Mouse (Mus musculus): ENCODE measurements at regions not wholly inside any gene's neighbourhood (a gene's known extent, or its start where the extent isn't known, plus 50 kb on each side); places are given as distances from the start of the nearest gene placed in this dataset.

GRCm38 (mm10) chr10:95057051-95057714 is 112.5 kb upstream of the Plxnc1 start:
- H3K4me1 ChIP-seq (replicated peaks; ENCODE audit: control insufficient read depth, insufficient read depth, low read length) = 0 out of 2 replicates have a peak, but pooled peaks cover 4% of the 10 kb centered on the region
- H3K36me3 ChIP-seq (ENCODE audit: control insufficient read depth, insufficient read depth, low read length) = no peaks in the 10 kb centered on the region
- no peaks in the 10 kb centered on the region for H3K9me3 ChIP-seq (ENCODE audit: control insufficient read depth, low read length)
- WGBS = 66% methylated on average over 9 of the region's 9 CpGs
- H3K4me2 ChIP-seq (ENCODE audit: low read depth, low read length, severe bottlenecking) = no peak overlapping the region
- DNase-seq (ENCODE audit: low spot score) (no peak), ATAC-seq (replicated peaks; ENCODE audit: low FRiP score) (no peak)
- no peak overlapping the region for H3K9ac ChIP-seq (ENCODE audit: low read length)
- no peak overlapping the region for H3K4me3 ChIP-seq (ENCODE audit: low read depth, low read length)
- H3K27me3 ChIP-seq (ENCODE audit: control insufficient read depth, insufficient read depth, low read length) = no peaks in the 10 kb centered on the region
- H3K27ac ChIP-seq (ENCODE audit: low read depth, low read length) = no peak overlapping the region

- Histone ChIP-seq H3K4me1 (replicated peaks; ENCODE audit: control insufficient read depth, insufficient read depth, low read length) (0 out of 2 replicates have a peak, but pooled peaks cover 4% of the 10 kb centered on the region), H3K36me3 (ENCODE audit: control insufficient read depth, insufficient read depth, low read length) (no peaks in the 10 kb centered on the region), H3K27me3 (ENCODE audit: control insufficient read depth, insufficient read depth, low read length) (no peaks in the 10 kb centered on the region), H3K27ac (ENCODE audit: low read depth, low read length) (no peak overlapping the region), H3K9me3 (ENCODE audit: control insufficient read depth, low read length) (no peaks in the 10 kb centered on the region), H3K9ac (ENCODE audit: low read length) (no peak overlapping the region), H3K4me3 (ENCODE audit: low read depth, low read length) (no peak overlapping the region), H3K4me2 (ENCODE audit: low read depth, low read length, severe bottlenecking) (no peak overlapping the region)
- ATAC-seq (replicated peaks; ENCODE audit: low FRiP score) = no peak
- DNase-seq (ENCODE audit: low spot score) = no peak
- WGBS = 86% methylated on average over 4 of the region's 4 CpGs
These were observed 111.9 kb upstream of the Plxnc1 start for GRCm38 (mm10) chr10:95056541-95056940.

GRCm38 (mm10) chr10:95054869-95055268 is 110.2 kb upstream of the Plxnc1 start:
- ATAC-seq (replicated peaks; ENCODE audit: low FRiP score) (no peak), DNase-seq (ENCODE audit: low spot score) (no peak)
- Histone ChIP-seq H3K27me3 (ENCODE audit: control insufficient read depth, insufficient read depth, low read length) (no peaks in the 10 kb centered on the region), H3K27ac (ENCODE audit: low read depth, low read length) (no peak overlapping the region), H3K4me2 (ENCODE audit: low read depth, low read length, severe bottlenecking) (no peak overlapping the region), H3K4me1 (replicated peaks; ENCODE audit: control insufficient read depth, insufficient read depth, low read length) (0 out of 2 replicates have a peak, but pooled peaks cover 4% of the 10 kb centered on the region), H3K9ac (ENCODE audit: low read length) (no peak overlapping the region), H3K4me3 (ENCODE audit: low read depth, low read length) (no peak overlapping the region), H3K9me3 (ENCODE audit: control insufficient read depth, low read length) (no peaks in the 10 kb centered on the region), H3K36me3 (ENCODE audit: control insufficient read depth, insufficient read depth, low read length) (no peaks in the 10 kb centered on the region)
- WGBS = 90% methylated on average over 3 of the region's 3 CpGs

GRCm38 (mm10) chr10:95048790-95049189 is 104.2 kb upstream of the Plxnc1 start:
- Histone ChIP-seq H3K9me3 (ENCODE audit: control insufficient read depth, low read length) (no peaks in the 10 kb centered on the region), H3K4me2 (ENCODE audit: low read depth, low read length, severe bottlenecking) (no peak overlapping the region), H3K36me3 (ENCODE audit: control insufficient read depth, insufficient read depth, low read length) (no peaks in the 10 kb centered on the region), H3K4me3 (ENCODE audit: low read depth, low read length) (no peak overlapping the region), H3K27me3 (ENCODE audit: control insufficient read depth, insufficient read depth, low read length) (no peaks in the 10 kb centered on the region), H3K9ac (ENCODE audit: low read length) (no peak overlapping the region), H3K4me1 (replicated peaks; ENCODE audit: control insufficient read depth, insufficient read depth, low read length) (no peaks in the 10 kb centered on the region), H3K27ac (ENCODE audit: low read depth, low read length) (no peak overlapping the region)
- ATAC-seq (replicated peaks; ENCODE audit: low FRiP score) (no peak), DNase-seq (ENCODE audit: low spot score) (no peak)
- 91% methylated on average over 5 of the region's 5 CpGs for WGBS

- DNase-seq (ENCODE audit: low spot score) (no peak), ATAC-seq (replicated peaks; ENCODE audit: low FRiP score) (no peak)
- H3K9ac ChIP-seq (ENCODE audit: low read length) = no peak overlapping the region
- H3K4me2 ChIP-seq (ENCODE audit: low read depth, low read length, severe bottlenecking) = no peak overlapping the region
- no peaks in the 10 kb centered on the region for H3K27me3 ChIP-seq (ENCODE audit: control insufficient read depth, insufficient read depth, low read length)
- no peak overlapping the region for H3K27ac ChIP-seq (ENCODE audit: low read depth, low read length)
- 60% methylated on average over 7 of the region's 7 CpGs for WGBS
- H3K4me3 ChIP-seq (ENCODE audit: low read depth, low read length) = no peak overlapping the region
- H3K4me1 ChIP-seq (replicated peaks; ENCODE audit: control insufficient read depth, insufficient read depth, low read length) = no peaks in the 10 kb centered on the region
- no peaks in the 10 kb centered on the region for H3K9me3 ChIP-seq (ENCODE audit: control insufficient read depth, low read length)
- no peaks in the 10 kb centered on the region for H3K36me3 ChIP-seq (ENCODE audit: control insufficient read depth, insufficient read depth, low read length)
These were observed 99.3 kb upstream of the Plxnc1 start for GRCm38 (mm10) chr10:95043978-95044377.

- H3K4me3 ChIP-seq (ENCODE audit: low read depth, low read length) = no peak overlapping the region
- no peaks in the 10 kb centered on the region for H3K27me3 ChIP-seq (ENCODE audit: control insufficient read depth, insufficient read depth, low read length)
- H3K9ac ChIP-seq (ENCODE audit: low read length) = no peak overlapping the region
- no peaks in the 10 kb centered on the region for H3K4me1 ChIP-seq (replicated peaks; ENCODE audit: control insufficient read depth, insufficient read depth, low read length)
- no peak overlapping the region for H3K4me2 ChIP-seq (ENCODE audit: low read depth, low read length, severe bottlenecking)
- H3K27ac ChIP-seq (ENCODE audit: low read depth, low read length) = no peak overlapping the region; the same call in 1 of the 2 replicates
- DNase-seq (ENCODE audit: low spot score) (no peak), ATAC-seq (replicated peaks; ENCODE audit: low FRiP score) (no peak)
- 74% methylated on average over 6 of the region's 6 CpGs for WGBS
- H3K36me3 ChIP-seq (ENCODE audit: control insufficient read depth, insufficient read depth, low read length) = no peaks in the 10 kb centered on the region
- no peaks in the 10 kb centered on the region for H3K9me3 ChIP-seq (ENCODE audit: control insufficient read depth, low read length)
These were observed 95.7 kb upstream of the Plxnc1 start for GRCm38 (mm10) chr10:95040258-95040895.

- H3K4me3 ChIP-seq (ENCODE audit: low read depth, low read length) = no peak overlapping the region
These were observed 91.5 kb upstream of the Plxnc1 start for GRCm38 (mm10) chr10:95036043-95036697.

GRCm38 (mm10) chr10:95035371-95035770 is 90.7 kb upstream of the Plxnc1 start:
- no peak for ATAC-seq (replicated peaks; ENCODE audit: low FRiP score)
- H3K9ac ChIP-seq (ENCODE audit: low read length) = no peak overlapping the region
- H3K27ac ChIP-seq (ENCODE audit: low read depth, low read length) = no peak overlapping the region
- no peaks in the 10 kb centered on the region for H3K27me3 ChIP-seq (ENCODE audit: control insufficient read depth, insufficient read depth, low read length)
- no peak for DNase-seq (ENCODE audit: low spot score)
- H3K4me3 ChIP-seq (ENCODE audit: low read depth, low read length) = no peak overlapping the region
- no peaks in the 10 kb centered on the region for H3K4me1 ChIP-seq (replicated peaks; ENCODE audit: control insufficient read depth, insufficient read depth, low read length)
- no peak overlapping the region for H3K4me2 ChIP-seq (ENCODE audit: low read depth, low read length, severe bottlenecking)
- WGBS = 79% methylated on average over 3 of the region's 3 CpGs
- no peaks in the 10 kb centered on the region for H3K36me3 ChIP-seq (ENCODE audit: control insufficient read depth, insufficient read depth, low read length)
- no peaks in the 10 kb centered on the region for H3K9me3 ChIP-seq (ENCODE audit: control insufficient read depth, low read length)

More at GRCm38 (mm10) chr10:95036043-95036697, 91.5 kb upstream of the Plxnc1 start:
- Histone ChIP-seq H3K4me2 (ENCODE audit: low read depth, low read length, severe bottlenecking) (no peak overlapping the region), H3K27ac (ENCODE audit: low read depth, low read length) (no peak overlapping the region), H3K4me1 (replicated peaks; ENCODE audit: control insufficient read depth, insufficient read depth, low read length) (no peaks in the 10 kb centered on the region), H3K27me3 (ENCODE audit: control insufficient read depth, insufficient read depth, low read length) (no peaks in the 10 kb centered on the region), H3K9me3 (ENCODE audit: control insufficient read depth, low read length) (no peaks in the 10 kb centered on the region), H3K9ac (ENCODE audit: low read length) (no peak overlapping the region), H3K36me3 (ENCODE audit: control insufficient read depth, insufficient read depth, low read length) (no peaks in the 10 kb centered on the region)
- DNase-seq (ENCODE audit: low spot score) (no peak), ATAC-seq (replicated peaks; ENCODE audit: low FRiP score) (no peak)
- WGBS = 73% methylated on average over 4 of the region's 4 CpGs
